Mouse (Mus musculus) cerebral cortex, adult 2 months (tissue): ENCODE measurements around the gene Map4k3.

ENCODE experiments used
- WGBS: fragments of 180-500 bp; shearing (Covaris S2); methylation state at CpG from one replicate; pipeline ENCODE4 v1.1.7; 2018; 5-methylcytosine and 5-hydroxymethylcytosine counted together

Gene Map4k3

GRCm38 (mm10) chr17:80632846-80633245 lies 95.4 kb downstream of the Map4k3 start:
- 95% methylated on average over 5 of the region's 5 CpGs for WGBS

- WGBS = 97% methylated on average over 4 of the region's 4 CpGs
These were observed 95.9 kb downstream of the Map4k3 start for GRCm38 (mm10) chr17:80632354-80632753.

GRCm38 (mm10) chr17:80631028-80631427 lies 97.3 kb downstream of the Map4k3 start:
- WGBS = 98% methylated on average over 3 of the region's 3 CpGs

- 61% methylated on average over 4 of the region's 4 CpGs for WGBS
These were observed 106.6 kb downstream of the Map4k3 start for GRCm38 (mm10) chr17:80621691-80622090.

GRCm38 (mm10) chr17:80620786-80621423 lies 107.4 kb downstream of the Map4k3 start:
- 23% methylated on average over 5 of the region's 5 CpGs for WGBS

GRCm38 (mm10) chr17:80619556-80619955 lies 108.7 kb downstream of the Map4k3 start:
- 70% methylated on average over 13 of the region's 13 CpGs for WGBS

- 43% methylated on average over 5 of the region's 5 CpGs for WGBS
These were observed 109.4 kb downstream of the Map4k3 start for GRCm38 (mm10) chr17:80618890-80619289.

GRCm38 (mm10) chr17:80603806-80604205 lies 124.5 kb downstream of the Map4k3 start:
- WGBS = 91% methylated on average over 6 of the region's 6 CpGs

GRCm38 (mm10) chr17:80603079-80603625 lies 125.1 kb downstream of the Map4k3 start:
- WGBS = 73% methylated on average over 19 of the region's 19 CpGs

- 52% methylated on average over 13 of the region's 13 CpGs for WGBS
These were observed 126.9 kb downstream of the Map4k3 start for GRCm38 (mm10) chr17:80601371-80601770.

- WGBS = 95% methylated on average over 6 of the region's 6 CpGs
These were observed 145.2 kb downstream of the Map4k3 start for GRCm38 (mm10) chr17:80583051-80583450.

- 87% methylated on average over 6 of the region's 6 CpGs for WGBS
These were observed 148.4 kb downstream of the Map4k3 start for GRCm38 (mm10) chr17:80579901-80580300.

- WGBS = 90% methylated on average over 9 of the region's 9 CpGs
These were observed 149.2 kb downstream of the Map4k3 start for GRCm38 (mm10) chr17:80579089-80579488.

GRCm38 (mm10) chr17:80578041-80578440 lies 150.2 kb downstream of the Map4k3 start:
- WGBS = 97% methylated on average over 1 of the region's 1 CpGs

GRCm38 (mm10) chr17:80577639-80578038 lies 150.6 kb downstream of the Map4k3 start, which contains the start of gene Cdkl4:
Gene Cdkl4 (minus strand): TSS chr17:80577813.
- 42% methylated on average over 15 of the region's 15 CpGs for WGBS

GRCm38 (mm10) chr17:80577214-80577613 lies 151.1 kb downstream of the Map4k3 start:
- WGBS = under 1% methylated on average over 30 of the region's 30 CpGs

GRCm38 (mm10) chr17:80575008-80575407 lies 153.3 kb downstream of the Map4k3 start:
- WGBS = 56% methylated on average over 7 of the region's 7 CpGs

GRCm38 (mm10) chr17:80574471-80574965 lies 153.8 kb downstream of the Map4k3 start:
- 51% methylated on average over 7 of the region's 7 CpGs for WGBS

GRCm38 (mm10) chr17:80572187-80572935 lies 155.9 kb downstream of the Map4k3 start:
- 94% methylated on average over 13 of the region's 13 CpGs for WGBS

- WGBS = 92% methylated on average over 4 of the region's 4 CpGs
These were observed 156.8 kb downstream of the Map4k3 start for GRCm38 (mm10) chr17:80571460-80571859.

GRCm38 (mm10) chr17:80569718-80570117 lies 158.6 kb downstream of the Map4k3 start:
- 98% methylated on average over 1 of the region's 2 CpGs for WGBS

- 93% methylated on average over 6 of the region's 6 CpGs for WGBS
These were observed 159.3 kb downstream of the Map4k3 start for GRCm38 (mm10) chr17:80568842-80569601.
